Mouse (Mus musculus) heart, embryonic 12.5 days (tissue): Measurements from ENCODE around the gene Rwdd3. TPM values are rescaled to one million over a fixed set of nuclear protein-coding genes. Genes with fewer than 3 reads are reported as not detected.
A peak's percentile ranks its signal among the peaks of the same experiment; 100 is the strongest.

Experiments
- ATAC-seq: fragments of 200-750 bp; cut with Nextera tagmentation; 2 replicates; pipeline ENCODE4 v1.8.0; 2017; ENCODE audit warnings: moderate TSS enrichment, moderate library complexity; ENCODE audit not compliant: insufficient number of reproducible peaks, low FRiP score
- H3K27ac ChIP-seq: fragments of 300-500 bp; sonication (generic); 2 replicates; pipeline ENCODE4 v1.5.1; 2016; ENCODE audit warnings: mild to moderate bottlenecking, moderate library complexity; ENCODE audit not compliant: poor library complexity, severe bottlenecking
- H3K27me3 ChIP-seq: fragments of 300-500 bp; sonication (generic); replicated peaks from 2 replicates; pipeline ENCODE4 v1.6.1; 2016; ENCODE audit warnings: mild to moderate bottlenecking, moderate library complexity
- H3K36me3 ChIP-seq: fragments of 300-500 bp; sonication (generic); 2 replicates; pipeline ENCODE4 v1.6.1; 2016; ENCODE audit warnings: mild to moderate bottlenecking, moderate library complexity
- H3K4me1 ChIP-seq: fragments of 300-500 bp; sonication (generic); replicated peaks from 2 replicates; pipeline ENCODE4 v1.6.1; 2016; ENCODE audit warnings: mild to moderate bottlenecking
- H3K4me2 ChIP-seq: fragments of 300-500 bp; sonication (generic); 2 replicates; pipeline ENCODE4 v1.6.1; 2016; ENCODE audit warnings: mild to moderate bottlenecking, moderate library complexity
- H3K4me3 ChIP-seq: fragments of 300-500 bp; sonication (generic); 2 replicates; pipeline ENCODE4 v1.5.1; 2016; ENCODE audit warnings: mild to moderate bottlenecking
- H3K9ac ChIP-seq: fragments of 300-500 bp; sonication (generic); 2 replicates; pipeline ENCODE4 v1.6.1; 2016; ENCODE audit warnings: mild to moderate bottlenecking, moderate library complexity
- H3K9me3 ChIP-seq: fragments of 300-500 bp; sonication (generic); replicated peaks from 2 replicates; pipeline ENCODE4 v1.6.1; 2016; ENCODE audit warnings: mild to moderate bottlenecking, moderate library complexity
- WGBS: fragments of 180-500 bp; shearing (Covaris S2); methylation state at CpG from one replicate; pipeline ENCODE4 v1.1.7; 2016; 5-methylcytosine and 5-hydroxymethylcytosine counted together
- polyA plus RNA-seq: library from polyadenylated mRNA; unstranded; fragments of >200 nt; fragmentation: Nextera tagmentation; extraction: Ambion mirVana; gene quantifications from 2 replicates; pipeline ENCODE4 v1.2.1, GENCODE M21; 2016

Gene Rwdd3
- polyA plus RNA-seq, 1 experiment from 2014 or later = 5.2 TPM

GRCm38 (mm10) chr3:121116067-121116466 lies 55.4 kb downstream of the Rwdd3 start:
- Histone ChIP-seq H3K4me1 (no peaks in the 10 kb centered on the region), H3K4me2 (no peak overlapping the region), H3K36me3 (no peaks in the 10 kb centered on the region), H3K9ac (no peak overlapping the region), H3K9me3 (peaks cover 4% of the 10 kb centered on the region; the same call in 1 of the 2 replicates), H3K27me3 (no peaks in the 10 kb centered on the region), H3K27ac (no peak overlapping the region), H3K4me3 (no peak overlapping the region)
- no peak for ATAC-seq
- 74% methylated on average over 5 of the region's 5 CpGs for WGBS

GRCm38 (mm10) chr3:121111068-121111467 lies 60.4 kb downstream of the Rwdd3 start:
- Histone ChIP-seq H3K4me1 (no peaks in the 10 kb centered on the region), H3K9ac (no peak overlapping the region), H3K36me3 (no peaks in the 10 kb centered on the region), H3K4me3 (no peak overlapping the region), H3K27ac (no peak overlapping the region), H3K9me3 (peaks cover 4% of the 10 kb centered on the region; the same call in 1 of the 2 replicates), H3K27me3 (no peaks in the 10 kb centered on the region), H3K4me2 (no peak overlapping the region)
- 86% methylated on average over 8 of the region's 8 CpGs for WGBS
- no peak for ATAC-seq

GRCm38 (mm10) chr3:121110430-121110829 lies 61.1 kb downstream of the Rwdd3 start:
- no peaks in the 10 kb centered on the region for H3K36me3 ChIP-seq
- no peak overlapping the region for H3K27ac ChIP-seq
- H3K4me3 ChIP-seq = no peak overlapping the region
- H3K27me3 ChIP-seq = no peaks in the 10 kb centered on the region
- 85% methylated on average over 7 of the region's 7 CpGs for WGBS
- H3K9me3 ChIP-seq = peaks cover 4% of the 10 kb centered on the region; the same call in 1 of the 2 replicates
- ATAC-seq = no peak
- no peaks in the 10 kb centered on the region for H3K4me1 ChIP-seq
- H3K9ac ChIP-seq = no peak overlapping the region
- no peak overlapping the region for H3K4me2 ChIP-seq

GRCm38 (mm10) chr3:121107481-121107880 lies 64.0 kb downstream of the Rwdd3 start:
- H3K27me3 ChIP-seq = no peaks in the 10 kb centered on the region
- no peak for ATAC-seq
- H3K4me3 ChIP-seq = no peak overlapping the region
- H3K27ac ChIP-seq = no peak overlapping the region
- H3K4me1 ChIP-seq = no peaks in the 10 kb centered on the region
- H3K4me2 ChIP-seq = no peak overlapping the region
- 78% methylated on average over 6 of the region's 6 CpGs for WGBS
- H3K36me3 ChIP-seq = no peaks in the 10 kb centered on the region
- no peak overlapping the region for H3K9ac ChIP-seq
- H3K9me3 ChIP-seq = no peaks in the 10 kb centered on the region

GRCm38 (mm10) chr3:121105408-121105708 lies 66.1 kb downstream of the Rwdd3 start:
- Histone ChIP-seq H3K27me3 (no peaks in the 10 kb centered on the region), H3K4me1 (no peaks in the 10 kb centered on the region), H3K9me3 (no peaks in the 10 kb centered on the region), H3K27ac (no peak overlapping the region), H3K4me3 (peak overlapping the region; percentile 26; the same call in 1 of the 2 replicates), H3K4me2 (peak overlapping the region; percentile 58), H3K9ac (no peak overlapping the region), H3K36me3 (no peaks in the 10 kb centered on the region)
- no peak for ATAC-seq
- whole genome bisulfite sequencing = 65% methylated on average over 5 of the region's 5 CpGs

Other genes with a start within 250 kb of the Rwdd3 start
- 1.4 and 2.3 TPM in 2 replicates for gene Tmem56, start 111.4 kb upstream of the Rwdd3 start, polyA plus RNA-seq
- gene Alg14, start 120.1 kb upstream of the Rwdd3 start, polyA plus RNA-seq = 36.4 and 39.5 TPM in 2 replicates